ENCODE assay signal across 31 mouse cellular contexts in genomic region chr13:64077591-64077990, GRCm38 (mm10). TPM values are rescaled to one million over a fixed set of nuclear protein-coding genes. Genes with fewer than 3 reads are reported as not detected.
"Had no signal": no experiment of that assay in that cellular context is flagged by ENCODE, and none has a peak within 500 bp of the region (broad histone marks: within the 10 kb centered on the region; RNA-seq: fewer than 3 reads in every experiment).

No protein-coding gene starts in this region.

- DNase-seq: heart, postnatal 10 days; heart, postnatal 14 days; heart, postnatal 36 days; heart, postnatal 4 days; kidney, adult 11 months; kidney, adult 18-20 months; kidney, adult 2 months; kidney, adult 8-10 months; kidney, adult 9 months; kidney, postnatal 10 days; kidney, postnatal 14 days; kidney, postnatal 25 days; kidney, postnatal 36 days; kidney, postnatal 4 days; layer of hippocampus, adult 9-11 months; layer of hippocampus, postnatal 36 days had no signal

- ATAC-seq: hindbrain, embryonic 16.5 days; hindbrain, postnatal 0 days; inflammation-experienced regulatory T-cells, adult 6 months; intestine, embryonic 15.5 days; intestine, embryonic 16.5 days; intestine, postnatal 0 days had no signal

RNA-seq across cellular contexts. Expression of gene Hsd17b3, which starts 11.4 kb away (rescaled TPM):
- total RNA-seq: heart, postnatal 10 days; heart, postnatal 14 days; heart, postnatal 25 days; heart, postnatal 36 days; heart, postnatal 4 days; hematopoietic stem cell, adult 5-6 weeks; hindbrain, postnatal 0 days; layer of hippocampus, adult 18-20 months; layer of hippocampus, adult 2 months; layer of hippocampus, adult 8-10 months; layer of hippocampus, postnatal 10 days; layer of hippocampus, postnatal 14 days; layer of hippocampus, postnatal 25 days; layer of hippocampus, postnatal 36 days; left cerebral cortex, adult 18-20 months had no signal
